Mouse (Mus musculus): Measurements from ENCODE around the gene Cox10. TPM values are rescaled to one million over a fixed set of nuclear protein-coding genes. Genes with fewer than 3 reads are reported as not detected.

Gene Cox10
- total and polyA plus RNA-seq, 3 experiments, result 23.4 to 60.3 (median 35.2) TPM

DNA sequence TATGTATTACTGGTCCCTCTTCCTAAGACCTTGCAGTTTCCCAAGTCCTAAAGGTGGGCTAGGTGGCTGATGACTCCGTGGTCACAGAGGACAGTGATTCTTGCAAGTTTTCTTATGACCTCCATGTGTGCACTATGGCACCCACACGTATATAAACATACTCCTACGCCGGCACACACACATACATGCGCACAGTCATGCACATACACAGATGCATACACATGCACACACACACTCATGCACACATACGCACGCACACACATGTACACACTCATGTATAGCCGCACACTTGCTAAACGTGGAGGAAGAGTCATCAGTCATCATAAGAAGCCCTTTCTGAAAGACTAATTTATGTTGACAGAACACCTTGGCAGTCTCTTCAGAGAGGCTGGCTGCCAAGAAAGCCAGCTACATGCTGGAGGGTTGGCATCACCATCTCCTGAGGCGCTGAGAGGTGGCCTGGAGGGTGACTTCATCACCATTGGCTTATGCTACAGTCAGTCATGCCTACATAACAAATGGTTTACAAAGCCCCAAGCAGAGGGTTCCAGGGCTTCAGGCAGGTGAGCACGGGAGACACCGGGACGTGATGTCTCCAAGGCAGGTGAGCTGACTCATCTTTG, 135.9 kb downstream of the Cox10 start:
- Histone ChIP-seq H3K79me2 (replicated peaks; ENCODE audit: control insufficient read depth, extremely low read depth, insufficient read depth, poor library complexity, severe bottlenecking) (no peaks in the 10 kb centered on the region), H3K9ac (ENCODE audit: insufficient read depth, low read depth) (no peak overlapping the region), H3K4me2 (ENCODE audit: insufficient read depth, low read depth, poor library complexity, severe bottlenecking) (no peak overlapping the region), H3K27me3 (replicated peaks) (peaks cover 6% of the 10 kb centered on the region), H3K36me3 (replicated peaks in 1 of 2; ENCODE audit: control insufficient read depth in 1 of 2, insufficient read depth in 1 of 2, low read length in 1 of 2) (no peaks in the 10 kb centered on the region), H3K4me1 (ENCODE audit: control insufficient read depth in 1 of 2, insufficient read depth in 2 of 2) (peaks cover 0 to 3% of the 10 kb centered on the region in 2 experiments; a peak in 1 of 4 replicates), H3K4me3 (replicated peaks in 1 of 3; ENCODE audit: low read depth in 2 of 3, low read length in 2 of 3, poor library complexity in 1 of 3) (no peak overlapping the region), H3K27ac (ENCODE audit: insufficient read depth, low read depth) (no peak overlapping the region), H3K9me3 (replicated peaks; ENCODE audit: low read length) (peaks cover 1% of the 10 kb centered on the region)
- dilution Hi-C loops (cut with MboI; ENCODE audit: extremely low pct_ligation_motif_present, extremely low pct_unique_long_range_greater_than_20kb, low sequenced_read_pairs) (no loop called here), in situ Hi-C loops (cut with MboI; ENCODE audit: low pct_ligation_motif_present, low pct_unique_long_range_greater_than_20kb, low sequenced_read_pairs) (no loop called here)
- TF ChIP-seq ETS1 (conservative IDR thresholded peaks at IDR 0.05; ENCODE audit: low read depth, low read length), result no peak
- TF ChIP-seq BHLHE40 (IDR thresholded peaks at IDR 0.05; ENCODE audit: low read depth, low read length), result no peak
- no peak for TF ChIP-seq USF1 (IDR thresholded peaks at IDR 0.05; ENCODE audit: low read depth, low read length)
- TF ChIP-seq CHD2 (IDR thresholded peaks at IDR 0.05; ENCODE audit: low read length), result no peak
- TF ChIP-seq JUND (conservative IDR thresholded peaks at IDR 0.05; ENCODE audit: low read depth, low read length), result no peak
- TF ChIP-seq MAX (IDR thresholded peaks at IDR 0.05; ENCODE audit: low read length), result no peak
- TF ChIP-seq GABPA (IDR thresholded peaks at IDR 0.05; ENCODE audit: insufficient replicate concordance, low read depth, low read length), result no peak
- no peak for TF ChIP-seq EP300 (IDR thresholded peaks at IDR 0.05; ENCODE audit: low read length)
- TF ChIP-seq JUN (IDR thresholded peaks at IDR 0.05; ENCODE audit: insufficient read depth, low read depth, low read length), result no peak
- no peak for TF ChIP-seq ELF1 (IDR thresholded peaks at IDR 0.05; ENCODE audit: low read depth, low read length)
- no peak for TF ChIP-seq KAT2A (IDR thresholded peaks at IDR 0.05; ENCODE audit: insufficient replicate concordance, low read length)
- no peak for TF ChIP-seq MAFK (IDR thresholded peaks at IDR 0.05; ENCODE audit: insufficient replicate concordance, low read length)
- no peak for TF ChIP-seq MXI1 (IDR thresholded peaks at IDR 0.05; ENCODE audit: low read depth, low read length)
- TF ChIP-seq CHD1 (IDR thresholded peaks at IDR 0.05; ENCODE audit: low read depth, low read length), result no peak
- TF ChIP-seq UBTF (IDR thresholded peaks at IDR 0.05; ENCODE audit: low read depth, low read length), result no peak
- no peak for DNase-seq (ENCODE audit: extremely low read depth)

DNA sequence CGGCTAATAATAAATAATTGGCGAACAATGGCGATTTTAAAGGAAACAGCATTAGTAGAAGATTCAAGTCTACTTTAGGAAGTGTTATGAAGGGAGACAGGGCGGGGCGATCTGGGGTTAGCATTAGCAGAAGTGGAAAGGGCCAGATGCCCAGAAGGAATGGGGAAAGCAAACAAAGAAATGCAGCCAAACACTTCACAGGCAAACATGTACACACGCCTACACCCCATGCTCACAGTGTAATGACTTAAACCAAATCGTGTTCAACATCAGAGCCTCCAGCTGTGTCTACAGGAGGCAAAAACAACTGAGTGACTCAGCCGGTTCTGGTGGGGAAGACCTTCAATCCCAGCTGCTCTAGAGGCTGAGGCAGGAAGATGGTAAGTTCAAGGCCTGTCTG, 137.1 kb downstream of the Cox10 start:
- in situ Hi-C loops (cut with MboI; ENCODE audit: low pct_ligation_motif_present, low pct_unique_long_range_greater_than_20kb, low sequenced_read_pairs), result no loop called here
- peaks cover 8% of the 10 kb centered on the region for H3K27me3 ChIP-seq (replicated peaks)
- no peak for TF ChIP-seq IRF4 (IDR thresholded peaks at IDR 0.05; ENCODE audit: low read depth, low read length)
- TF ChIP-seq ZNF384 (IDR thresholded peaks at IDR 0.05; ENCODE audit: low read depth, low read length), result no peak
- TF ChIP-seq SMC3 (IDR thresholded peaks at IDR 0.05; ENCODE audit: low read depth, low read length), result no peak
- TF ChIP-seq MAX (IDR thresholded peaks at IDR 0.05; ENCODE audit: low read length), result no peak
- no peak for TF ChIP-seq E2F4 (IDR thresholded peaks at IDR 0.05; ENCODE audit: insufficient replicate concordance, low read depth, low read length)
- no peak for TF ChIP-seq GABPA (IDR thresholded peaks at IDR 0.05; ENCODE audit: insufficient replicate concordance, low read depth, low read length)

More for the DNA sequence above, 137.1 kb downstream of the Cox10 start:
- H3K4me2 ChIP-seq (ENCODE audit: insufficient read depth, low read depth, poor library complexity, severe bottlenecking), result no peak overlapping the region
- no peak overlapping the region for H3K27ac ChIP-seq (ENCODE audit: insufficient read depth, low read depth)
- dilution Hi-C loops (cut with MboI; ENCODE audit: extremely low pct_ligation_motif_present, extremely low pct_unique_long_range_greater_than_20kb, low sequenced_read_pairs), result no loop called here
- no peaks in the 10 kb centered on the region for H3K79me2 ChIP-seq (replicated peaks; ENCODE audit: control insufficient read depth, extremely low read depth, insufficient read depth, poor library complexity, severe bottlenecking)
- no peak overlapping the region for H3K4me3 ChIP-seq (replicated peaks in 1 of 3; ENCODE audit: low read depth in 2 of 3, low read length in 2 of 3, poor library complexity in 1 of 3)
- H3K9ac ChIP-seq (ENCODE audit: insufficient read depth, low read depth), result no peak overlapping the region
- H3K4me1 ChIP-seq (ENCODE audit: control insufficient read depth in 1 of 2, insufficient read depth in 2 of 2), result peaks cover 0 to 3% of the 10 kb centered on the region in 2 experiments; a peak in 1 of 4 replicates
- DNase-seq (ENCODE audit: extremely low read depth), result no peak
- H3K9me3 ChIP-seq (replicated peaks; ENCODE audit: low read length), result no peaks in the 10 kb centered on the region
- no peaks in the 10 kb centered on the region for H3K36me3 ChIP-seq (replicated peaks in 1 of 2; ENCODE audit: control insufficient read depth in 1 of 2, insufficient read depth in 1 of 2, low read length in 1 of 2)

Measured in CH12.LX (cell line).